Mouse (Mus musculus): ENCODE data around the gene Tmem209. TPM values are rescaled to one million over a fixed set of nuclear protein-coding genes. Genes with fewer than 3 reads are reported as not detected.

Tmem209 gene
- 32.4 and 47.0 TPM in 2 replicates for polyA plus RNA-seq (2012; rRNA removed)

- DNase-seq (ENCODE audit: low read depth) = peak; percentile 75
Observed at GRCm38 (mm10) chr6:30509265-30510239, at the start of gene Tmem209, which contains the start of gene Ssmem1. TSS of gene Tmem209 (minus strand) at chr6:30509783. TSS of gene Ssmem1 (plus strand) at chr6:30509849.

DNA sequence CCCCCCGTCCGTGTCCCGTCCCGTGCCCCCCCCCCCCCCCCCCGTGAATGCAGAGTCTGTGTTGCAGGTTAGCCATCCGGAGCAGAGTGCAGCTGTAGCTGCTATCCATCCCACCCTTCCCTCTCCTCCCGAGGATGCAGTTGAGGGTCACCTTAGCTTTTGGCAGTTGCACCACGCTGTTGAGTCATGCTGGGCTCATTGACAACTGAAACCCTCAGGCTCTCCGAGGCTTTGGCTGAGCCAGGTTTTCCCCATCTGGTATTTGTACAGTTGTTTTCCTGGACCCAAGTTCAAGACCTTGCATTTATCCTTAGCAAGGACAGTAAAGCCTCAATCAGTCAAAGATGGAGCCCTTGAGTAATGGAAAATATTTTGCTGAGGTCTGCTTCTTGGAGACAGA is 46.5 kb upstream of the Tmem209 start:
- no peak for DNase-seq (ENCODE audit: low read depth)

- no peak for DNase-seq (ENCODE audit: low read depth)
Observed at GRCm38 (mm10) chr6:30554621-30555170, 45.1 kb upstream of the Tmem209 start.

DNA sequence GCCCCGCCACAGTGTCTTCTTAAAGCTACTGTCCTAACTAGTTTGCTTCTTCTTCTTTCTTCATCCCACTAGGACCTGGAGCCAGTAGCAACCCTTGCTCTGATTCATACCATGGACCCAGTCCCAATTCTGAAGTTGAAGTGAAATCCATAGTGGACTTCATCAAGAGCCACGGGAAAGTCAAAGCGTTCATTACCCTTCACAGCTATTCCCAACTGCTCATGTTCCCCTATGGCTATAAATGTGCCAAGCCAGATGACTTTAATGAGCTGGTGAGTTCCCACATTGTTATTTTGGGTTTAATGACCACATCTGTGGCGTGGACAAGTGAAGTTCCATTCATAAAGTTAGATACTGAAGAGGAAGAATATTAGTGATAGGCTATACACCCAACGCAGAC is 44.5 kb upstream of the Tmem209 start:
- DNase-seq (ENCODE audit: low read depth) = no peak

DNA sequence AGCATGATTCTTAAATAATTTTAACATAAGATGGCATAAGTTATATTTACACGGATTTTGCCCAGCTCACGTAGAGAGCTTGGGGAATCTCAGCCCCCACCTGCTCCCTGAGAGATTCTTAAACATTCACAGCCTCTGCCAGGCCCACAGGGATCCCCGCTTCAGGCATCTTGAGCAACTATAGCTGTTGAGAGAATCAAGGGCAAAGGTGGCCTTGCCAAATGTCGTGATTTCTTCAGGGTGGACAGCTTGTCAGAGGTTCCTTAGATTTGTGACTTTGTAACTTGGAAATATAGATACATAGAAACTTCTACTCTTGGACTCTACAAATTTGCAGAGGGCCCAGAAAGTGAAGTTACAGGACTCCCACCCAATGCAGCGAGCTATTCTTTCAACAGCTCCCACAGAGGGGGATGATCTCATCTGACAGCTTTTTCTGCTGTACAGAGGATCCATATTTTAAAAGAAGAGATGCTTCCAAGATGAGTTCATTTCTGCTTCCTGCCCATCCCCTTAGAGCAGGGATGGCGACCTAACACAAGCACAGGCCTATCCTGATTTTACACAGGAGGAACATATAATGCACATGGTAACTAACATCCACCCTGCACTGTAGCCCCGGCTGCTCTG is 43.9 kb upstream of the Tmem209 start:
- no peak for DNase-seq (ENCODE audit: low read depth)

GRCm38 (mm10) chr6:30552628-30553027 is 43.0 kb upstream of the Tmem209 start:
- no peak for DNase-seq (ENCODE audit: low read depth)

- no peak for DNase-seq (ENCODE audit: low read depth)
Observed at GRCm38 (mm10) chr6:30551644-30552580, 42.3 kb upstream of the Tmem209 start.

DNA sequence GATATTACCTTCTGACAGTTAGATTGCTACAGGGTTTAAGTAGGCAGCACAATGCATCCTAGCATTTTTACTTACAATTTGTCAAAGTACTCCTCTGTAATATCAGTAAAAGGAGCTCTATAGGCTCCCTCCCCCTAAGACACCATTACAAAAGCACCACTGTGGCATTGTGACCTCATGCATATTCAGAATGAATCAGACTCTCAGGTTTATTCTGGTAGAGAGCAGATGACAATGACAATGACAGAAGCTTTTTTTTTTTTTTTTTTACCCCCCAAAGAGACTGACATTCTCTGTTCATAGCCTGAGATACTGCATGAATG is 41.6 kb upstream of the Tmem209 start:
- DNase-seq (ENCODE audit: low read depth) = no peak

GRCm38 (mm10) chr6:30550496-30551192 is 41.1 kb upstream of the Tmem209 start:
- no peak for DNase-seq (ENCODE audit: low read depth)

DNA sequence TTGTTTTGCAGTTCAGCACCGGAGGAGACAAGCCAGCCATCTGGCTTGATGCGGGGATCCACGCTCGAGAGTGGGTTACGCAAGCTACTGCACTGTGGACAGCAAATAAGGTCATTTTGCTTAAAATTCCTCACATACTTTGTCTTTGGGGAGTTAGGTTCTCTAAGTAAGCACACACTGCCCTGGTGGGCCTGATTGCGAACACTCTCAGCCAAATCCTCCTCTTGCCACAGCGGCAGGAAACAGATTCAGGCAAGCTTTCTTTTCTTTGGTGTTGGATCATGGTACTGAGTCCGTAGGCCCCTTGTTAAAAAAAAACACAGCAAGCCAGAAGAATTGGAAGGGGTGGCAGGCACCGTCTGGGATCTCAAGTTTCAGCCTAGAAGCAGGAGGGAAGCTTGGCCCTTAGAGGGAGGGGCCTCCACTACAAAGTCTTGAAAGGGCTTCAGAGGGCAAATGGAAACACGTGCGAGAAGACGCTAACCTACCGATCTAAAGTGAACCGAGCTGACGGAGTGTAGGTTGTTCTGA is 39.7 kb upstream of the Tmem209 start:
- no peak for DNase-seq (ENCODE audit: low read depth)

DNA sequence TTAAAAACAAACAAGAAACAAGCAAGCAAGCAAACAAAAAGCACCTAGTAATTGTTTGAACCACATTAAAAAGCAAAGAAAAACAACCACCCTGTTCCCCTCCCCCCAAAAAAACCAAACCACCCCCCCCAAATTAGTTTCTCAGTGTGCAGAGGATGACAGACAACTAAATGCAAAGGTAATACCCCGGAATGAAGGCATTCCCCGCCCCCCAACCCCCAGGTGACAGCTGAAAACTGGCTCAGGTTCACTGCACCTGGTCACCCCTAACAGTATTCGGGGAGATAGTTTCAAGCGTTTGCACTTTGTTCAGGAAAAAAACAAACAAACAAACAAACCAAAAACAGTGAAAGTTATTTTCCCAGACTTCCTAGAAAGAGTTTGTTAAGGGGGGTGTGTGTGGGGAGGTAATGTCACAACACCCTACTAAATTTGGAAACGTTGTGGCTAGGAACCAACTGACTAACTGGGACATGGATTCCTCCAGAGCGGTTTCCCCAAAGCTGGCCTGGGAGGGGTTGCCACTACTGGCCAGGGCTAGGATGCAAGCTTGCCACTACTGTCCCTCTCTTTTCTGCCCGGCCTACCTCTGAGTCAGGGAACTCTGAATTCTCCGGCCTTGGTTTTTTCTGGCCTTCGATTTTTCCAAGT is 38.2 kb upstream of the Tmem209 start:
- DNase-seq (ENCODE audit: low read depth) = no peak

DNA sequence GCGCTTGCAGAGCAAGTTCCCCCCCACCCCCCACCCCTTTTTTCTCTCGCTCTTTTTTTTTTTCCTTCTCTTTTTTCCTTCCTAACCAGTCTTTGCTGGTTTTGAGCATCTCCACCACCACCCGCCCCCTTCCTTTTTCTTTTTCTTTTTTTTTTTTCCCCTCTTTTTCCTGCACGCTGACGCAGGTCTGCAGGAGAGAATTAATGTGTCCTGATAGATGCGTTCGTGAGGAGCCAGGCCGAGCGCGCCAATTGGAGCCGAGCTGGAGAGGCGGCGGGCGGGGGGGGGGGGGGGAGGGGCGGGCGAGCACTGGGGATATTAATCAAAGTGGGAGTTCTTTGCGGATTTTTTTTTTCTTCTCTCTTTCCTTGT is 37.7 kb upstream of the Tmem209 start:
- DNase-seq (ENCODE audit: low read depth) = no peak

DNA sequence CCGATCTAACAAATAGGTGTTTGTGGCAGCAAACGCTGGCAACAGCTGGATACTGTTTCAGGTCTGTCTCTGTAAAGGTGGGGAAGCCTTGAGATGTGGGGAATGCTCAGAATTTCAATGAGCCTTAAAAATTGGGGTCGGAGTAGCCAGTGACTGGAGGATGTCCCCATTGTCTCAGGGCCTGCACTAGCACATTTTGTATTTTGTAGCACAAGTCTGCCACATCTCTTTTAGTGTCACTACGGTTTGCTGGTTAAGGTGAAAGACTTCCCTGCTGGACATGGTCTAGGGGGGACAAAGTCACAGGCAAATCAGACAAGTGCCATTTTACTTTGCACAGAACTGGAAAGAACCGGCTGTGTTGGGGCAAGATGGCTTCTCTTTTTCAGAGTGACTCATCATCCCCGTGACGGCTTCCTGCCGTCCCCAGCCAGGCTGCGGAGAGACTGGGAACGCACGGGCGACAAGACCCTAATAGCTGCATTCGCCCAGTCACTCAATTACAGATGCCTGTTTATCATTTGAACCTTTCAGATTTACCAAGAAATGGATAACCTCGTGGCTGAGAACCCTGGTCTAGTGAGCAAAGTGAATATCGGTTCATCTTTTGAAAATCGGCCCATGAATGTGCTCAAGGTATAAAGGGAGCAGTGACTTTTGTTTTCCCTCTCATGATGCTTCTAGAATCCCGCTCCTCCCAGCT is 37.1 kb upstream of the Tmem209 start:
- DNase-seq (ENCODE audit: low read depth) = no peak

GRCm38 (mm10) chr6:30545689-30546088 is 36.1 kb upstream of the Tmem209 start:
- no peak for DNase-seq (ENCODE audit: low read depth)

- no peak for DNase-seq (ENCODE audit: low read depth)
Observed at GRCm38 (mm10) chr6:30543851-30544250, 34.3 kb upstream of the Tmem209 start.

- DNase-seq (ENCODE audit: low read depth) = no peak
Observed at GRCm38 (mm10) chr6:30543077-30543476, 33.5 kb upstream of the Tmem209 start.

GRCm38 (mm10) chr6:30542277-30542676 is 32.7 kb upstream of the Tmem209 start:
- DNase-seq (ENCODE audit: low read depth) = no peak

- DNase-seq (ENCODE audit: low read depth) = no peak
Observed at GRCm38 (mm10) chr6:30541009-30541799, 31.6 kb upstream of the Tmem209 start, which contains the start of gene Cpa2. TSS of gene Cpa2 (plus strand) at chr6:30541582.

DNA sequence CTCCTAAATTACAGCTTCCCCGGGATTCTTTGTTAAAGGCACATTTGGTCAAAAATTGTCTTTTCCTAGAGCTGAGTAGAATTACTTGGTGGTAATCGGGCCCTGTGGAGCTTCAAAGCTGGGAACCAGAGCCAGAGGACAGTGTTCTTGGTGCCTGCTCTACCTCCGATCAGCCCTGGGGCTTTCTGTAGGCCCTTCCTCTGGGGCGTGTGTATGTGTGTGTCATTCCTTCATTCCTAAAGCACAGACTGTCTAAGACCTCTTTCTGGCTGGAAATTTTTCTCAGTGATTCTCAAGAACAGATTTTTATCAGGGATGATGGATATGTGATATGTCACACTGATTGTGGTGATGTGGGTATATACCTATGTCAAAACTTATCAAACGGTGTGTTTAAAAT is 29.2 kb upstream of the Tmem209 start:
- no peak for DNase-seq (ENCODE audit: low read depth)

Data from gonadal fat pad, adult 2 months (tissue).